Mouse (Mus musculus) adrenal gland, postnatal 25 days (tissue): ENCODE measurements around the gene Tprn. TPM values are rescaled to one million over a fixed set of nuclear protein-coding genes. Genes with fewer than 3 reads are reported as not detected.

ENCODE experiments used
- DNase-seq: peaks from one replicate; pipeline ENCODE4 v3.0.0; 2021; ENCODE audit warnings: mixed read lengths
- total RNA-seq: library from RNA; stranded (reverse); gene quantifications from 2 replicates; pipeline ENCODE4 v1.2.3, GENCODE M21; 2021

Gene Tprn
- total RNA-seq, 1 experiment from 2014 or later: 10.7 TPM

GRCm38 (mm10) chr2:25265897-25266656 is 3.7 kb downstream of the Tprn start:
- no peak for DNase-seq

GRCm38 (mm10) chr2:25266720-25267119 is 4.3 kb downstream of the Tprn start:
- DNase-seq: peak; percentile 44

- DNase-seq: no peak
These were observed 4.8 kb downstream of the Tprn start for GRCm38 (mm10) chr2:25267241-25267640.

GRCm38 (mm10) chr2:25267746-25268309 is 5.4 kb downstream of the Tprn start:
- DNase-seq: no peak

- DNase-seq: peak; percentile 98
These were observed 9.6 kb downstream of the Tprn start, which contains the start of the genes Ssna1 and Anapc2 for GRCm38 (mm10) chr2:25271827-25272511. TSS of gene Ssna1 (minus strand) at chr2:25272438. TSS of gene Anapc2 (plus strand) at chr2:25272478.

- no peak for DNase-seq
These were observed 10.1 kb downstream of the Tprn start for GRCm38 (mm10) chr2:25272515-25272914.

GRCm38 (mm10) chr2:25273010-25273409 is 10.6 kb downstream of the Tprn start:
- DNase-seq: no peak

- peak; percentile 82 for DNase-seq
These were observed 16.8 kb downstream of the Tprn start for GRCm38 (mm10) chr2:25278928-25279882.

GRCm38 (mm10) chr2:25285551-25285950 is 23.1 kb downstream of the Tprn start:
- no peak for DNase-seq

- no peak for DNase-seq
These were observed 23.9 kb downstream of the Tprn start for GRCm38 (mm10) chr2:25286314-25286713.

- DNase-seq: no peak
These were observed 24.6 kb downstream of the Tprn start for GRCm38 (mm10) chr2:25286837-25287636.

GRCm38 (mm10) chr2:25287927-25288649 is 25.7 kb downstream of the Tprn start, which contains the start of gene Tmem210:
TSS of gene Tmem210 (plus strand) at chr2:25288145.
- no peak for DNase-seq

GRCm38 (mm10) chr2:25288734-25289345 is 26.4 kb downstream of the Tprn start:
- DNase-seq: no peak

- no peak for DNase-seq
These were observed 27.2 kb downstream of the Tprn start, which contains the start of gene Lrrc26 for GRCm38 (mm10) chr2:25289651-25290050. TSS of gene Lrrc26 (plus strand) at chr2:25289915.

GRCm38 (mm10) chr2:25290101-25290815 is 27.8 kb downstream of the Tprn start:
- peak; percentile 39 for DNase-seq

- DNase-seq: no peak
These were observed 28.4 kb downstream of the Tprn start for GRCm38 (mm10) chr2:25290816-25291130.

- no peak for DNase-seq
These were observed 29.0 kb downstream of the Tprn start for GRCm38 (mm10) chr2:25291184-25292053.

- peak; percentile 26 for DNase-seq
These were observed 29.7 kb downstream of the Tprn start for GRCm38 (mm10) chr2:25292054-25292544.
